Mouse (Mus musculus) lung, embryonic 14.5 days (tissue): Measurements from ENCODE around the gene Cacna1c. TPM values are rescaled to one million over a fixed set of nuclear protein-coding genes. Genes with fewer than 3 reads are reported as not detected.

Experiments used
- ATAC-seq: fragments of 200-750 bp; cut with Nextera tagmentation; 2 replicates; pipeline ENCODE4 v1.8.0; 2017; ENCODE audit warnings: mild to moderate bottlenecking, moderate TSS enrichment, moderate library complexity; ENCODE audit not compliant: insufficient read depth
- DNase-seq: peaks from one replicate; pipeline ENCODE4 v3.0.0-alpha.2; 2015
- H3K27ac ChIP-seq: fragments of 300-500 bp; sonication (generic); 2 replicates; pipeline ENCODE4 v1.5.1; 2014; ENCODE audit warnings: low read depth, mild to moderate bottlenecking, moderate library complexity
- H3K27me3 ChIP-seq: fragments of 300-500 bp; sonication (generic); 2 replicates; pipeline ENCODE4 v1.6.1; 2014; ENCODE audit warnings: low read length, control low read depth; ENCODE audit not compliant: insufficient read depth
- H3K36me3 ChIP-seq: fragments of 300-500 bp; sonication (generic); 2 replicates; pipeline ENCODE4 v1.6.1; 2014; ENCODE audit warnings: control low read depth; ENCODE audit not compliant: insufficient read depth
- H3K4me1 ChIP-seq: fragments of 300-500 bp; sonication (generic); 2 replicates; pipeline ENCODE4 v1.6.1; 2014; ENCODE audit warnings: antibody characterized with exemption, control low read depth; ENCODE audit not compliant: insufficient read depth
- H3K4me2 ChIP-seq: fragments of 300-500 bp; sonication (generic); 2 replicates; pipeline ENCODE4 v1.6.1; 2014; ENCODE audit warnings: mild to moderate bottlenecking
- H3K4me3 ChIP-seq: fragments of 300-500 bp; sonication (generic); 2 replicates; pipeline ENCODE4 v1.5.1; 2014; ENCODE audit warnings: low read depth, low read length
- H3K9ac ChIP-seq: fragments of 300-500 bp; sonication (generic); 2 replicates; pipeline ENCODE4 v1.6.1; 2014
- H3K9me3 ChIP-seq: fragments of 300-500 bp; sonication (generic); 2 replicates; pipeline ENCODE4 v1.6.1; 2016; ENCODE audit warnings: low read depth, low read length, control low read depth
- CTCF ChIP-seq: IDR thresholded peaks from 2 replicates; pipeline ENCODE4 v1.5.1; 2016; ENCODE audit warnings: antibody characterized with exemption, low read depth
- WGBS: fragments of 180-500 bp; shearing (Covaris S2); extraction: QIAGEN DNeasy Blood & Tissue Kit; methylation state at CpG from one replicate; pipeline ENCODE4 v1.1.7; 2014; 5-methylcytosine and 5-hydroxymethylcytosine counted together
- polyA plus RNA-seq: library from polyadenylated mRNA; unstranded; fragments of >200 nt; fragmentation: Nextera tagmentation; extraction: Ambion mirVana; gene quantifications from 2 replicates; pipeline ENCODE4 v1.2.1, GENCODE M21; 2014

The Cacna1c gene
- polyA plus RNA-seq, 1 experiment from 2014 or later: 10.6 TPM

GRCm38 (mm10) chr6:118771121-118771520, 425.1 kb downstream of the Cacna1c start:
- Histone ChIP-seq H3K4me1 (no peaks in the 10 kb centered on the region), H3K9me3 (no peaks in the 10 kb centered on the region), H3K4me3 (no peak overlapping the region), H3K4me2 (no peak overlapping the region), H3K36me3 (no peaks in the 10 kb centered on the region; the same call in 1 of the 2 replicates), H3K27ac (no peak overlapping the region), H3K27me3 (no peaks in the 10 kb centered on the region), H3K9ac (no peak overlapping the region)
- 85% methylated on average over 4 of the region's 4 CpGs for WGBS
- no peak for DNase-seq
- no peak for ATAC-seq
- TF ChIP-seq CTCF: no peak

GRCm38 (mm10) chr6:118770396-118770795, 425.8 kb downstream of the Cacna1c start:
- ATAC-seq: no peak
- H3K27ac ChIP-seq: no peak overlapping the region

GRCm38 (mm10) chr6:118769792-118770191, 426.4 kb downstream of the Cacna1c start:
- Histone ChIP-seq H3K27ac (no peak overlapping the region), H3K36me3 (no peaks in the 10 kb centered on the region; the same call in 1 of the 2 replicates), H3K4me2 (no peak overlapping the region), H3K9ac (no peak overlapping the region), H3K4me3 (no peak overlapping the region), H3K27me3 (no peaks in the 10 kb centered on the region), H3K4me1 (no peaks in the 10 kb centered on the region), H3K9me3 (no peaks in the 10 kb centered on the region)
- no peak for TF ChIP-seq CTCF
- ATAC-seq: no peak
- DNase-seq: no peak
- WGBS: 91% methylated on average over 8 of the region's 8 CpGs

More at GRCm38 (mm10) chr6:118770396-118770795, 425.8 kb downstream of the Cacna1c start:
- no peak for TF ChIP-seq CTCF
- Histone ChIP-seq H3K4me1 (no peaks in the 10 kb centered on the region), H3K4me2 (no peak overlapping the region), H3K27me3 (no peaks in the 10 kb centered on the region), H3K36me3 (no peaks in the 10 kb centered on the region; the same call in 1 of the 2 replicates), H3K9ac (no peak overlapping the region), H3K4me3 (no peak overlapping the region), H3K9me3 (no peaks in the 10 kb centered on the region)
- DNase-seq: no peak
- WGBS: 79% methylated on average over 6 of the region's 6 CpGs

- H3K9me3 ChIP-seq: no peaks in the 10 kb centered on the region
- H3K36me3 ChIP-seq: no peaks in the 10 kb centered on the region
- no peaks in the 10 kb centered on the region for H3K4me1 ChIP-seq
- no peak for TF ChIP-seq CTCF
- H3K27me3 ChIP-seq: no peaks in the 10 kb centered on the region
- no peak overlapping the region for H3K4me3 ChIP-seq
- no peak for ATAC-seq
- WGBS: 48% methylated on average over 6 of the region's 6 CpGs
- H3K27ac ChIP-seq: no peak overlapping the region
- H3K4me2 ChIP-seq: no peak overlapping the region
- peak; percentile 25 for DNase-seq
- no peak overlapping the region for H3K9ac ChIP-seq
Measured at GRCm38 (mm10) chr6:118767698-118768097, 428.5 kb downstream of the Cacna1c start.

GRCm38 (mm10) chr6:118765261-118765660, 431.0 kb downstream of the Cacna1c start:
- TF ChIP-seq CTCF: no peak
- 91% methylated on average over 1 of the region's 1 CpGs for WGBS

GRCm38 (mm10) chr6:118759015-118759414, 437.2 kb downstream of the Cacna1c start:
- Histone ChIP-seq H3K4me2 (no peak overlapping the region), H3K36me3 (no peaks in the 10 kb centered on the region), H3K9me3 (no peaks in the 10 kb centered on the region), H3K27ac (no peak overlapping the region), H3K27me3 (no peaks in the 10 kb centered on the region), H3K4me1 (no peaks in the 10 kb centered on the region), H3K4me3 (no peak overlapping the region), H3K9ac (no peak overlapping the region)
- WGBS: 74% methylated on average over 5 of the region's 5 CpGs
- TF ChIP-seq CTCF: no peak
- DNase-seq: no peak
- ATAC-seq: no peak

More at GRCm38 (mm10) chr6:118765261-118765660, 431.0 kb downstream of the Cacna1c start:
- Histone ChIP-seq H3K4me3 (no peak overlapping the region), H3K9me3 (no peaks in the 10 kb centered on the region), H3K9ac (no peak overlapping the region), H3K4me2 (no peak overlapping the region), H3K36me3 (no peaks in the 10 kb centered on the region), H3K27me3 (no peaks in the 10 kb centered on the region), H3K4me1 (no peaks in the 10 kb centered on the region), H3K27ac (no peak overlapping the region)
- ATAC-seq: no peak
- no peak for DNase-seq

GRCm38 (mm10) chr6:118758290-118758907, 437.8 kb downstream of the Cacna1c start:
- H3K9me3 ChIP-seq: no peaks in the 10 kb centered on the region
- no peak overlapping the region for H3K9ac ChIP-seq
- 44% methylated on average over 7 of the region's 7 CpGs for WGBS
- no peaks in the 10 kb centered on the region for H3K4me1 ChIP-seq
- H3K36me3 ChIP-seq: no peaks in the 10 kb centered on the region
- H3K4me2 ChIP-seq: no peak overlapping the region
- no peak for ATAC-seq
- H3K4me3 ChIP-seq: no peak overlapping the region
- H3K27ac ChIP-seq: peak overlapping the region; percentile 8; the same call in 1 of the 2 replicates
- TF ChIP-seq CTCF: no peak
- H3K27me3 ChIP-seq: no peaks in the 10 kb centered on the region
- DNase-seq: no peak
